Mouse (Mus musculus) embryonic fibroblast, embryonic 13.5 days (primary cell): ENCODE results near the gene Jmjd4.

ENCODE experiments used
- CTCF ChIP-seq: IDR thresholded peaks from 2 replicates; pipeline ENCODE4 v1.5.1; 2011; ENCODE audit warnings: mild to moderate bottlenecking, control low read depth, low read length, moderate library complexity, borderline replicate concordance; ENCODE audit not compliant: insufficient read depth
- POLR2A ChIP-seq: IDR thresholded peaks from 2 replicates; pipeline ENCODE4 v1.6.1; 2011; ENCODE audit warnings: low read depth, mild to moderate bottlenecking, control low read depth, low read length, moderate library complexity

DNA sequence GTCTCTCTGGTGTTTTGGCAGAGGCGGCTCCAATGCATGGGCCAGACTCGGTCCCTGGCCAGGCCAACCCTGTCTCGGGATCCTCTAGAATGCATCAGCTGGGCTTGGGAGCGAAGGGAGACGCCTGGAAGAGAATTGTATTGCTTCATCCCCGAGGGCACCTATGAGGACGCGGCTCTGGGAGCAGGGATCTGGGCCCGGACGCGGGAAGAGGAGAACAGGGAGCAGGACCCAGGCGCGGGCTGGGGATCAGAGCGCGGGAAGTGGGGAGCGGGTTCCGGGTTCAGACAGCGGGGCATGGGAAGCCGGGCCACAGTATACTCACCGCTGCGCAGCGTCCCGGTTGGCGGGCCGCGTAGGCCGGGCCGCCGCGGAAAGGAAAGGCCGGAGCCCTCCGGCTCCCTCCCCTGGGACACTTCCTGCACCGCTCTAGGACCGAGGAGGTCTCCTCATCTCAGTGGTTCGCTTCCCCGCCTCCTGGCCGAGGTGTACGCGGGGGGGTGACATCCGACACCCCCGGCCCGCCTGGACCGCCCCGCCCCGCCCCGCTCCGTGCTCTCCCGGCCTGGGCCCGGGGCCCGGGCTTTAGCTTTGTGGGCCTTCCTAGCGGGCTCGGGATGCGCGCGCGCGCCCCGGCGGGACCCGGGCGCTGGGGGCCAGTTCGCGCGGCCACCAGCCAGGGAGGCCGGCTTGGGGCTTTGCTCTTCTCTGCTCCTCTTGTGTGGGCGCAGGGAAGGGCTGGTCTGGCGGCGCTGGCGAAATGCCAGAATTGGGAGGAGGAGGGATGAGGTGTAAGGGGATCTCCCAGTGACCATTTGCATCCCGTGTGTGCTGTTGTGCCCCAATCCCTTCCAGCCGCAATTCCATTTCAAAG is 56.2 kb downstream of the Jmjd4 start:
- TF ChIP-seq CTCF: no peak
- peak; percentile 63; the same call in 1 of the 2 replicates for TF ChIP-seq POLR2A
